20 mouse cellular contexts compared by ENCODE assay signal in genomic region chr6:53374315-53374941, GRCm38 (mm10).
"Had no signal": no experiment of that assay in that cellular context is flagged by ENCODE, and none has a peak within 500 bp of the region (broad histone marks: within the 10 kb centered on the region; RNA-seq: fewer than 3 reads in every experiment).

No protein-coding gene starts in this region.

- DNase-seq: liver, embryonic 13.5 days; lung, adult 18-20 months; lung, postnatal 10 days; lung, postnatal 4 days; midbrain, embryonic 14.5 days; retina, postnatal 1 day; right cerebral cortex, adult 18-20 months; right cerebral cortex, postnatal 25 days; right cerebral cortex, postnatal 4 days; spleen, adult 18-20 months; thymus, adult 18-20 months; thymus, postnatal 14 days; thymus, postnatal 36 days had no signal

- H3K27me3 ChIP-seq: liver, embryonic 13.5 days; liver, embryonic 15.5 days; neural tube, embryonic 13.5 days; neural tube, embryonic 15.5 days had no signal

- H3K9me3 ChIP-seq: liver, embryonic 13.5 days; liver, embryonic 15.5 days; midbrain, embryonic 12.5 days; neural tube, embryonic 13.5 days; neural tube, embryonic 15.5 days had no signal

- H3K9ac ChIP-seq: liver, embryonic 13.5 days; liver, embryonic 15.5 days; lung, embryonic 14.5 days; midbrain, embryonic 12.5 days; neural tube, embryonic 13.5 days; neural tube, embryonic 15.5 days had no signal

- H3K27ac ChIP-seq: liver, embryonic 13.5 days; liver, embryonic 15.5 days; midbrain, embryonic 12.5 days; neural tube, embryonic 13.5 days; neural tube, embryonic 15.5 days had no signal

- H3K4me3 ChIP-seq: liver, embryonic 13.5 days; liver, embryonic 15.5 days; midbrain, embryonic 12.5 days; myocyte; neural tube, embryonic 13.5 days; neural tube, embryonic 15.5 days had no signal

- H3K4me1 ChIP-seq: liver, embryonic 13.5 days; liver, embryonic 15.5 days; midbrain, embryonic 12.5 days; neural tube, embryonic 13.5 days; neural tube, embryonic 15.5 days had no signal

- ATAC-seq: midbrain, embryonic 16.5 days had no signal

- H3K4me2 ChIP-seq: liver, embryonic 13.5 days; liver, embryonic 15.5 days; lung, embryonic 14.5 days; midbrain, embryonic 12.5 days; neural tube, embryonic 13.5 days; neural tube, embryonic 15.5 days had no signal

- H3K36me3 ChIP-seq: liver, embryonic 13.5 days; liver, embryonic 15.5 days; midbrain, embryonic 12.5 days; neural tube, embryonic 13.5 days; neural tube, embryonic 15.5 days had no signal
